Mouse (Mus musculus): ENCODE results near the gene Endog.
"Not testable (repeated sequence)": the region's sequence is repeated elsewhere in the genome, so short reads cannot be mapped to it uniquely, and the experiment has no call there.

The Endog gene

DNA sequence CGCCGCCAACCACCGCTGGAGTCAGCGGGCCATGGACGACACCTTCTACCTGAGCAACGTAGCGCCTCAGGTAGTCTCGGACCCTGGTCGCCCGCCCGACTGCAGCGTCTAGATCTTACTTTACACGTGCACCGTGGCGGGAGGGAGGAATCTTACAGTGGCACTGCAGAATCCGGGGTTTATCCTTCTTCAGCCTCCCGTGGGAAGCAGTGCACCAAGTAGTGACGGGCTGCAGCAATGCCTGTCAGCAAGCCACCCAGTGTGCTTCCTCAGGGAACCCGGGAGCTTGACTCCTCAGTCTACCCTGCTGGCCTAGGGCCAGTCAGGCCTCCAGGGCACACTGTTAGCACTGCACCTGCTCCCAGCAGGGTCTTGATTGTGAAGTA, 697 bp downstream of the Endog start:
- DNase-seq, result no peak

- no peak for DNase-seq
Measured at GRCm38 (mm10) chr2:30173541-30174240, 2.4 kb downstream of the Endog start.

GRCm38 (mm10) chr2:30175897-30176296, 4.6 kb downstream of the Endog start:
- no peak for DNase-seq

GRCm38 (mm10) chr2:30176561-30176960, 5.3 kb downstream of the Endog start:
- DNase-seq, result no peak

DNA sequence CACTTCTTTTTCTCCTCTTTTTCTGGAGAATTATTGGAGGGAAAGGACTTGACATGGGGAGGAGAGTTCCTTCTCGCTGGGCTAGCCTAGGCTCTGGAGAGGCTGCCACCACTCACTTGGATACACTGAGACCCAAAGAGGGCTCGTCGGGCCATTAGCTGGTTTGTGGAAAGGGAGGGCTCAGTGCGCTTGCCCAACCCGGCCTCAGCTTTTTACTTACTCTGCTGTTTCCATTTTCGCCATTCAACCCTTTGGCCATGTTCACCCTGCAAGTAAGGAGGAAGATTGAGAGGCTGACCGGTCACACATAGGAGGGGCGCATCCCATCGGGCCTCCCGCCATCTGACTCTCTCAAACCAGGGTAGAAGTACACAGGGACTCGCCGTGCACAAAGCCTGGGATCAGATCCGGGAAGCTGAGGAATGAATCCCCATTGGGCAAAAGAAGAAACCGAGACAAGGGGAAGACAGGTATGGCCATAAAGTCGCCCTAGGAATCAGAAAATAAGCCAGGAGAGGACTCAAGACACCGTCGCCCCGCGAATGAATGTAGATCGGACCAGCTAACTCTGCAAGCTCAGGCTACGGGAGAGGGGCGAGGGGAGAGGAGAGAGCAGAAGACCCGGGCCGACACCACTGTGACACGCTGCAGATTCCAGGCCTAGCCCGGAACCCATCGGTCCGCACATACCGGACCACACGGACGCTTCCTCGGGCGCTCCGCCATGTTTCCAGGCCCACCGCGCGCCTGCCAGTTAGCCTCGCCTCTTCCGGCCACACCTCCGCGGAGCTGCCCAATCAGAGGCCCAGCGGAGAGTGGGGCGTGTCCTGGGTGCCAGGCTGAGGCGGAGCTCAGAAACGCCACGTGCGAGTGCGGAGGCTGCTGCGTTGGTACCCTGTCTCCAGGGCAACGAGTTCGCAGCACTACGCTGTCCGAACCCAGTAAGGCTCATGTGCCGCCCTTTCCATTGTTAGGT, 6.7 kb downstream of the Endog start, which contains the start of gene Spout1:
TSS of gene Spout1 (minus strand) at position 760 of the 976 bp plus-strand sequence.
- peak; percentile 98 for DNase-seq

GRCm38 (mm10) chr2:30178711-30179110, 7.4 kb downstream of the Endog start:
- not testable (repeated sequence) for DNase-seq

GRCm38 (mm10) chr2:30182424-30182823, 11.1 kb downstream of the Endog start:
- DNase-seq, result no peak

- no peak for DNase-seq
Measured at GRCm38 (mm10) chr2:30183721-30184120, 12.4 kb downstream of the Endog start.

DNA sequence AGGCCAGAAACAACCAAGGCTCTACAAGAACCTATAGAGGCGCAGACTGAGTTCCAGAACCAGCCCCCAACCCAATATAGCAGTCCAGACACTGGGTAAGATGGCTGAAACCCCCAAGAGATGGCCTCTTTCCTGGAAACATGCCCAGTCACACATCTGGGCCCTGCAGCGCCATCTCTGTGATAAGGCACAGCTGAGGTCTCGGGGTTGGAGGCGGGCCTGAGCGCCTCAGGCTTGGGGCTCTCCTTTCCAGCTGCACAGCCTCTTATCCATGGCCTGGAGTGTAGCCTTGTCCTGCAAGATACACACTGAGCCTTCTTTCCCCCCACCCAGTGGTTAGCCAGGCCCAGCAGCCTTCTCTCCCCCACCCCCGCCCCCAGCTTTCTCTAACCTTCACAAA, 14.0 kb downstream of the Endog start:
- DNase-seq, result no peak

DNA sequence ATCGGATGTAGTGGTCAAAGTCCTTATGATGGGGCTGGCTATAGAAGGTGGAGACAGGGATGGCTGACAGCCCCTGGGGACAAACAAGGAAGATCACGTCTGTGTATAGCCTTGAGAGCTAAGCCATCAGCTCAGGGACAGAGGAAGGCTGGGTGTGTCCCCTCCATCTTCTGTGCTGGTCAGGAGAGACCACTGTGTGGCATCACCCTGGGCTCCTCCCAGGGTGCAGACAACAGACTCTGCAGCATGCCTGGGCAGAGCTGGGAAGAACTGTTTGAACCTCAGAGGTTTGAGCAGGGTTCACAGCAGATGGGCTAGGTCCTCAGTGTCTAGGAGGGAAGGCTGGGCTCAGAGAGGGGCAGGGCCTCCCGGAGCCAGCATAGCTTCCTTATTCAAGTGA, 14.4 kb downstream of the Endog start:
- no peak for DNase-seq

- no peak for DNase-seq
Measured at GRCm38 (mm10) chr2:30191790-30192580, 20.7 kb downstream of the Endog start.

DNA sequence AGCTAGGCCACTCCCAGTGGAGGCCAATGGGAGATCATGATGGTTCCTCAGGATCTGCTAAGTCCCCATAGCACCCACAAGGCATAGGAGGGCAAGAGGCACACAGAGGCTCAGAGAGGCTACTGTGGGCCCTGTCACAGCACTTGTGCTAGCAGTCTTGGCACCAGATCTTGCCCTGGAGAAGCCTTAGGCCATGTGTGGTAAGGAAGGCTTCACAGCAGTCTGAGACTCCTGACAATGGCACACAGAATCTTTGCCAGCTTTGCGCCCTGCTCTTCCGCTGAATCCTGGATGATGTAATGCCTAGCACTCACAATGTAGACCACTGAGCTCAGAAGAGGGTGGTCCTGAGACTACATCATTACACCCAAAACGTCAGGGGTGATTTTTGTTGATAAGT, 23.4 kb downstream of the Endog start:
- no peak for DNase-seq

GRCm38 (mm10) chr2:30198021-30198420, 26.7 kb downstream of the Endog start:
- DNase-seq, result no peak

DNA sequence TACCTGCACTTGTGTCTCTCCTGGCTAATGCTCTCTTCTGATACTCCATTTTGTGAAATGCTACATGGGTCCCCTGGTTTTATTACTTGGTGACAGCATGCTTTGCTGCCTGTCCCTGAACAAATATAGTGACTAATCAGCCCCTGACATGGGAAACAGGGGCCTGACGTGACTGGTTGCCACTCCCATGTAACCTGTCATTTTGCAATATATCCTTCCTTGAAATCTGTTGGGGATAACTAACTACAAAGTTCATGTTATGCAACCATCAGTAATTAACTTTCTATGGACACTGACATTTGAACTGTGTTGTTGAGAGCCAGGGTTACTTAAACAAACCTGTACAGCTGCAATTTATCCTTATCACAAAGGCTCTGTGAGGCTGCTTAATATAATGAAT, 28.7 kb downstream of the Endog start:
- DNase-seq, result peak; percentile 57

DNA sequence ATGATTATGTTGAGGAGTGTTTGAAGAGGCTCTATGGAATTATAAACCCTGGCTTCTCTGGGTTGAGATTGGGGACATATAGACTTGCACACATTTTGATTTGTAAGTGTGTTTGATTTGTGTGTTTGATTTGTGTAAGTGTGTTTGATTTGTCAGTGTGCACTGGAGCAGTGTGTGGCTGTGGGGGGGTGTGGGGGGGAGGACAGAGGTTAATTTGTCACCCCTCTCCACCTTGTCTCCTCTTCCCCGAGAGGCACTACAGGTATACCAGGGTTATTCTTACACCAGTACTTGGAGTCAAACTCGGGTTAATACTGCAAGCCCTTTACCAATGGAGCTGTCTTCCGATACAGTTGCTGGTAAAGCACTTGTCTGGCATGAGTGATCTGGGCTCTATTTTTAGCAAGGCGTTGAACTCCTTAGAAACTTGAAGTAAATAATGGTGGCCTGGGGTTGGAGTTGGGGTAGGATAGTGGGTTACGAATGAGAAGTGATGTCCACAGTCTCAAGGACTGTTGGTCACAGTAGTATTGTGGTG, 29.2 kb downstream of the Endog start:
- DNase-seq, result no peak

GRCm38 (mm10) chr2:30203439-30203838, 32.1 kb downstream of the Endog start:
- DNase-seq, result peak; percentile 51

- peak; percentile 68 for DNase-seq
Measured at GRCm38 (mm10) chr2:30205255-30205628, 33.9 kb downstream of the Endog start.

- peak; percentile 99 for DNase-seq
Measured at GRCm38 (mm10) chr2:30205629-30206357, 34.5 kb downstream of the Endog start, which contains the start of gene Kyat1. TSS of gene Kyat1 (minus strand) at chr2:30205847.

- no peak for DNase-seq
Measured at GRCm38 (mm10) chr2:30207401-30207800, 36.1 kb downstream of the Endog start.

DNA sequence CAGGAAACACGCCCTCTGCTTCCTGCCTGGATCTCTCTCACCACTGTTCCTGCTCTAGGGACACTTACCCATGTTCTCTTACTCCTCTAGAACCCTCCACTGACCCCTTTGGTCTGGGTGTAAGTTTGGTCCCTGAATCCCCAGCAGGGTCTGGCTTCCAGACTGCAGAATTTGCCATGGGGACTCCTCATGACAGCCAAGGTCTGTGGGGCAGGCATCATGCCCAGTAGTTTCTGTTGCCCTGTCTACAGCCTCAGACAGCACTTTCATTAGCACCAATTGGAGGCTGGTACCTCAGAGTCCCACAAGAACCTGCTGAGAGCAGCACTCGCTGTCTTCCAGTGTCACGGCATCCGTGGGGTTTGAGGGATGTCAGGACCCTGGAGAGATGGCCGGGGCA, 36.6 kb downstream of the Endog start:
- DNase-seq, result no peak

GRCm38 (mm10) chr2:30211408-30212168, 40.3 kb downstream of the Endog start:
- no peak for DNase-seq

Data from lung, postnatal 36 days (tissue).